21 mouse cellular contexts compared by ENCODE assay signal in the genomic region with DNA sequence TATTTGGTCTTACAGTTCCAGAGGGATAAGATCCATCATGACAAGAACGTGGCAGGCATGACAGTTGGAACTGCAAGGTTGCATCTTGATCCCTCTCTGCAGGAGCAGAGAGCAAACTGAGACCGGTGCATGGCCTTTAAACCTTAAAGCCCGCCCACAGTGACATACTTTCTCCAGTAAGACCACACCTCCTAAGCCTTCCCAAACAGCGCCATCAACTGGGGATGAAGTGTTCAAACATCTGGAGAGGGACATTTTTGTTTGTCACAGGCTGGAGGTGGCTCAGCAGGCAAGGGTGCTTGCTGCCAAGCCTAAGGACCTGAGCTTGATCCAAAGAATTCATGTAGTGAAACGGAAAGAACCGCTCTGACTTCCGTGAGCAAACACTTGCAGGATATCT. TPM values are rescaled to one million over a fixed set of nuclear protein-coding genes. Genes with fewer than 3 reads are reported as not detected.
DNase-seq lines count a peak whose midpoint lies in the region; ATAC-seq and TF ChIP-seq lines count a peak whose summit lies in the region.
"Had no signal": no experiment of that assay in that cellular context is flagged by ENCODE, and none has a peak within 500 bp of the region (broad histone marks: within the 10 kb centered on the region; RNA-seq: fewer than 3 reads in every experiment).

No protein-coding gene starts in this region.

- H3K4me2 ChIP-seq in kidney, postnatal 0 days (ENCODE audit: low read length), result no peak overlapping the region
- H3K4me2 ChIP-seq: embryonic facial prominence, embryonic 15.5 days; heart, embryonic 13.5 days; hindbrain, embryonic 12.5 days had no signal

- whole genome bisulfite sequencing in heart, embryonic 10.5 days, result 86% methylated on average over 7 of the region's 7 CpGs
- WGBS in kidney, postnatal 0 days, result 91% methylated on average over 7 of the region's 7 CpGs

- H3K4me3 ChIP-seq in heart, embryonic 10.5 days, result no peak overlapping the region
- no peak overlapping the region for H3K4me3 ChIP-seq in kidney, postnatal 0 days (replicated peaks; ENCODE audit: low read depth, low read length)
- H3K4me3 ChIP-seq: embryonic facial prominence, embryonic 15.5 days; erythroblast, embryonic 14.5 days; forebrain, embryonic 10.5 days; heart, embryonic 13.5 days; hindbrain, embryonic 12.5 days had no signal

- peaks cover 15% of the 10 kb centered on the region for H3K4me1 ChIP-seq in heart, embryonic 10.5 days
- H3K4me1 ChIP-seq in kidney, postnatal 0 days (replicated peaks; ENCODE audit: insufficient read depth, low read length), result no peaks in the 10 kb centered on the region
- H3K4me1 ChIP-seq: embryonic facial prominence, embryonic 15.5 days had no signal

- no peaks in the 10 kb centered on the region for H3K27me3 ChIP-seq in heart, embryonic 10.5 days (ENCODE audit: insufficient read depth, poor library complexity, severe bottlenecking)
- H3K27me3 ChIP-seq in kidney, postnatal 0 days (ENCODE audit: insufficient read depth, low read length), result no peaks in the 10 kb centered on the region
- H3K27me3 ChIP-seq: embryonic facial prominence, embryonic 15.5 days; heart, embryonic 13.5 days; hindbrain, embryonic 12.5 days had no signal

- no peak for ATAC-seq in kidney, postnatal 0 days (replicated peaks; ENCODE audit: low FRiP score, low read depth)
- ATAC-seq: activated CD4-positive, CD25-positive, alpha-beta regulatory T cell, adult 4 months; forebrain, embryonic 14.5 days; hindbrain, embryonic 16.5 days; inflammation-experienced regulatory T-cells, adult 6 months had no signal

- peak; percentile 12; the same call in 1 of the 2 replicates for TF ChIP-seq CTCF in kidney, postnatal 0 days (IDR thresholded peaks at IDR 0.05; ENCODE audit: low read depth)

- H3K27ac ChIP-seq in heart, embryonic 10.5 days, result no peak overlapping the region
- no peak overlapping the region for H3K27ac ChIP-seq in kidney, postnatal 0 days
- H3K27ac ChIP-seq: embryonic facial prominence, embryonic 15.5 days; forebrain, embryonic 10.5 days; heart, embryonic 13.5 days; hindbrain, embryonic 12.5 days had no signal

- H3K36me3 ChIP-seq in heart, embryonic 10.5 days, result peaks cover 33% of the 10 kb centered on the region
- peaks cover 5% of the 10 kb centered on the region; the same call in 1 of the 2 replicates for H3K36me3 ChIP-seq in kidney, postnatal 0 days (ENCODE audit: insufficient read depth, low read length)

- H3K9me3 ChIP-seq in heart, embryonic 10.5 days, result no peaks in the 10 kb centered on the region
- H3K9me3 ChIP-seq in kidney, postnatal 0 days (replicated peaks; ENCODE audit: low read length), result no peaks in the 10 kb centered on the region
- H3K9me3 ChIP-seq: embryonic facial prominence, embryonic 15.5 days; forebrain, embryonic 10.5 days; heart, embryonic 13.5 days; hindbrain, embryonic 12.5 days had no signal

- DNase-seq in heart, adult 11 months, result peak; percentile 54
- DNase-seq in heart, embryonic 10.5 days (ENCODE audit: low spot score), result no peak
- no peak for DNase-seq in kidney, postnatal 0 days (ENCODE audit: low spot score)
- DNase-seq in kidney, adult 8-10 months, result no peak
- peak; percentile 31 for DNase-seq in WW6 (ENCODE audit: low read depth, low spot score)
- DNase-seq in gastrocnemius, postnatal 25 days, result no peak
- DNase-seq in cerebellum, adult 11 months, result no peak
- DNase-seq: adrenal gland, postnatal 14 days; cerebellum, adult 8-10 months; cerebellum, postnatal 14 days; embryo, embryonic 11 days; heart, postnatal 4 days had no signal

- no peak overlapping the region for H3K9ac ChIP-seq in kidney, postnatal 0 days (ENCODE audit: low read depth, low read length)
- H3K9ac ChIP-seq: embryonic facial prominence, embryonic 15.5 days; heart, embryonic 13.5 days; hindbrain, embryonic 12.5 days had no signal

RNA-seq across cellular contexts. Expression of gene Syde2, which starts 37.1 kb away (rescaled TPM):
- 3.1 and 3.4 TPM in 2 replicates for polyA plus RNA-seq in heart, embryonic 10.5 days (2016; fragmentation: Nextera tagmentation; extraction: Ambion mirVana)
- polyA plus RNA-seq in kidney, postnatal 0 days (2015; fragmentation: Nextera tagmentation; extraction: Ambion mirVana), result 1.8 and 1.9 TPM in 2 replicates
- 1 to 10 TPM in 1 of 2 experiments, under 1 TPM in 1; 0.92 to 1.2 TPM for total RNA-seq in gastrocnemius, postnatal 25 days (2021)
- polyA plus RNA-seq: activated CD4-positive, CD25-positive, alpha-beta regulatory T cell, adult 4 months; erythroblast, embryonic 14.5 days had no signal

Comparison
In these comparisons a context has a peak if more than half of its experiments do, and no peak if none do; other contexts are left out.
1. DNase-seq: peak in heart, adult 11 months (single experiment) and WW6 (single experiment); none in heart, embryonic 10.5 days (single experiment), kidney, postnatal 0 days (single experiment), kidney, adult 8-10 months (0 of 2), gastrocnemius, postnatal 25 days (single experiment) and cerebellum, adult 11 months (single experiment).